Mouse (Mus musculus) bone marrow, adult 2 months (tissue): ENCODE measurements around the gene Gm16181.

ENCODE experiments used
- CTCF ChIP-seq: fragments of 200-500 bp; IDR thresholded peaks from 2 replicates; pipeline ENCODE4 v1.5.1; 2011; ENCODE audit warnings: low read length, control low read depth; ENCODE audit not compliant: control insufficient read depth, insufficient read depth
- POLR2A ChIP-seq: fragments of 200-500 bp; IDR thresholded peaks from 2 replicates; pipeline ENCODE4 v1.6.1; 2011; ENCODE audit warnings: low read depth, mild to moderate bottlenecking, control low read depth, low read length, borderline replicate concordance; ENCODE audit not compliant: control insufficient read depth

DNA sequence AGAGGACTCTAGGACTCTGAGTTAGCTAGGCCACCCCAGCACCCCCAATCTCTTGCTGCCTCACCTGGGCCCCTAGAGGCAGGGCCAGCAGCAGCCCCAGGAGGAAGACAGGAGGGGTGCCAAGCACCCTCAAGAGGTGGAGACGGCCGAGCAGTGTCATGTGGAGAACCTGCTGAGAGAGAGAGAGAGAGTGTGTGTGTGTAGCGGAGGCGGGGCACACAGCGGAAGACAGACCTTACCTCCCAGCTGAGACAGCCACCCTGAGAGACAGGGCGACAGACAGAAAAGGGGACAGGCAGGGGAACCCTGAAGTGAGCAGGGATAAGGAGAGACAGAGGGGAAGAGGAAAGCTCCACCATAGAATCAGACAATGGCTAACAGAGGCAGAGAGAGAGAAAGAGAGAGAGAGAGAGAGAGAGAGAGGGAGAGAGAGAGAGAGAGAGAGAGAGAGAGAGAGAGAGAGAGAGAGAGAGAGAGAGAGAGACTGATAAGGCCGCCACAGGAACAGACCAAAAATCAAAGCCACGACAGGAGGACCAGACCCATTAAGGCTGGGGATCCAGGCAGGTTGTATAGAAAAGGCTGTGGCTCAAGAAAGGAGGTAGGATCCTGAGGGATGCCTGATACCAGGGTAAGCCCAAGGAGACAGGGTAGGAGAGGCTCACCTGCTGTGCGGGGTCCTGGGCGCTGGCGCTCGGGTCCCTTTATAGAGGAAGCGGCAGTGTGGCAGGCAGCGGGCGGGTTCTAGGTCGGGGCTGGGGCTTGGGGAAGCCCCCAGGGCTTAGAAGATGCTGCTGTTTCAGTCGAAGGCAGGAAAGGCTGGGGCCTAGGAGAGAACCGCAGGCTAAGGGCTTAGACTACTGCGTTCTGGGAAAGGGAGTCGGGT, 15.9 kb upstream of the Gm16181 start, which contains the start of gene Lta:
- TF ChIP-seq CTCF: no peak
- no peak for TF ChIP-seq POLR2A
